Mouse (Mus musculus): ENCODE data around the gene Krtap4-16.
"Not testable (repeated sequence)": the region's sequence is repeated elsewhere in the genome, so short reads cannot be mapped to it uniquely, and the experiment has no call there.

Krtap4-16 gene

DNA sequence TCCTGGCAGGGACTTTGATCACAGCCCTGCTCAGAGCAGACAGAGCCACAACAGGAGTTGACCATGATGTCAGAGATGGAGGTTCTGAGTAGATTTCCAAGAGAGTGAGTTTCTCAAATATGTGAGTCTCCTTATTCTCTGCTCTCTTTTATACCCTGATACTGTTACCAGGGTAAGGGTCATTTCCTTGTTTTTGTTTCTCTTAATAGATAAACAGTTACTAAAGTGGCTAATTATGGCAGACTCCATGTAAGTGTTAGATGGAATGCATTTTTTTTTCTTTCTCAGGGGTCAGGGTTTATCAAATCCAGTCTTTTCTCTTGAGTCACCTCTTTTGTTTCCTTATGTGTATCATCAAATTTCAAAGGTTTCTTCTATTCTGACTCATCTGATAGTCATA, at the start of gene Krtap4-16:
Gene Krtap4-16 (minus strand): TSS at position 101 of the 400 bp plus-strand sequence.
- no peak for DNase-seq (ENCODE audit: low spot score)

DNA sequence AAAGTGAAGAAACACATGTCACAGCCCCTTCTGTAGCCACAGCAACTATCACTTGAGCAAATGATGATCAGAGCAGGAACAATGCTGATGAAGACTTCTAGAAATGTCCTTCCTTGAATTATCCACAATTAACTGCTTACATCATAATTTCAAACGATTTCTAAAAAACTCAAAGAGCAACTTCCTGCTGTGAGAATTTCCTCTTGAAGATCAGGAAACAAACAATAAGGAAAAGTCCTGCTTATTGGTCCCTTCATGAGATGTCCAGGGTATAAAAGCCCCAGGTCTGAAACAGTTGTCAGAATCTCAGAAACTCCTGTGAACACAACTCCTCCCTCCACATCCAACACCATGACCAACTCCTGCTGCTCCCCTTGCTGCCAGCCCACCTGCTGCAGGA, 27.5 kb upstream of the Krtap4-16 start, which contains the start of gene Gm11567:
Gene Gm11567 (plus strand): TSS at position 301 of the 400 bp plus-strand sequence.
- not testable (repeated sequence) for DNase-seq (ENCODE audit: low spot score)

DNA sequence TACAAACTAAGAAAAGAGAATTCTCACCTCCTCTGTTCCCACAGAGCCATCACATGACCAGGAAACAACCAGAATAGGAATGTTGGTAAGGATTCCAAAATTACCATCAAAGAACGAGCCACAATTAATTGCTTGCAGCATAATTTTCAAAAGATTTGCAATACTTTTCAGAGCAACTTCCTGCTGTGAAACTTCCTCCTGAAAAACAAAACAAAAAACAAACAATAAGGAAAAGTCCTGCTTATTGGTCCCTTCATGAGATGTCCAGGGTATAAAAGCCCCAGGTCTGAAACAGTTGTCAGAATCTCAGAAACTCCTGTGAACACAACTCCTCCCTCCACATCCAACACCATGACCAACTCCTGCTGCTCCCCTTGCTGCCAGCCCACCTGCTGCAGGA, 21.7 kb upstream of the Krtap4-16 start, which contains the start of gene Krtap9-1:
Gene Krtap9-1 (plus strand): TSS at position 301 of the 400 bp plus-strand sequence.
- not testable (repeated sequence) for DNase-seq (ENCODE audit: low spot score)

DNA sequence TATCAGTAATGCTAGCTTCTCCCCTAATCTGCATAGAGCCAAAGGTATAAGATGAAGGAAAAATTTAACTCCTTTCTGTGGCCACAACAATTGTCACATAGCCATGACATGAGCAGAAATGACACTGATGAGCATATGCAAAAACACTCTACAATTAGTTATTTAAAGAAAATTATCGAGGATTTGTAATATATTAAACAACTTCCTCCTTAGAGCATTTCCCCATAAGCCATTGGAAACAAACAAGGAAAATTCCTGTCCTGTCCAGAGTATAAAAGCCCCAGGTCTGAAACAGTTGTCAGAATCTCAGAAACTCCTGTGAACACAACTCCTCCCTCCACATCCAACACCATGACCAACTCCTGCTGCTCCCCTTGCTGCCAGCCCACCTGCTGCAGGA, 12.8 kb upstream of the Krtap4-16 start, which contains the start of gene Gm11559:
Gene Gm11559 (plus strand): TSS at position 301 of the 400 bp plus-strand sequence.
- not testable (repeated sequence) for DNase-seq (ENCODE audit: low spot score)

DNA sequence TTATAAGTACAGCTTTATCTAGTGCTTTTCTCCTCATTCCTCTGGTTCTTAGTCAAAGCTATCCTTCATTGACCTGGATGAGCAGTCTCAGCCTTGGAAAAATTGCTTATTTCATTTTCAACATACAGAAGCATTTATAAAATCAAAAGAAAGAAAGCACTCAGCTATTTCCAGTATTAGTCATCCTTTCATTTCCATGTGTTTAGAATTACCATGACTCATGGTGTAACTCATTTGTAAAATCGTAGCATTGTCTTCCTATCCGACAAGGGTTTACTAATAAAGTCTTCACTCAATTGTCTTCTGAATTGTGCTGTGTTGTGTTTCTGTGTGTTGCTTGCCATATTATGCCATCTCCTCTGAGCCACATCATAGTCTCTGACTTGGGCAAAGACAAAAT, 7.4 kb upstream of the Krtap4-16 start:
- DNase-seq (ENCODE audit: low spot score) = no peak

DNA sequence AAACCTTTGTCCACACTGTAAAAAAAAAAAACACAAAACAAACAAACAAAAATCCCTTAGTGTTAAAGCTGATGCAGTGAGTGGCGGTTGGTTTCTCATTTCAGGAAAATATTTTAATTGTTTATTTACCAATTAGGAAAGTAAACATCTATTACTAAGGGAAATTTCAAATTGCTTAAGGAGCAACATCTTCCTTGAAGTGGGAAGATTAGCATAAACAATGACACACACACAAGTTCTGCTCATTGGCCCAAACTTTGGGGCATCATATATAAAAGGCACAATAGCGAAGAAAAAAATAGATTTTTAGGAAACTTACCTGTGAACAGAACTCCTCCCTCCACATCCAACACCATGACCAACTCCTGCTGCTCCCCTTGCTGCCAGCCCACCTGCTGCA, 6.2 kb upstream of the Krtap4-16 start, which contains the start of gene Gm11568:
Gene Gm11568 (plus strand): TSS at position 301 of the 400 bp plus-strand sequence.
- no peak for DNase-seq (ENCODE audit: low spot score)

DNA sequence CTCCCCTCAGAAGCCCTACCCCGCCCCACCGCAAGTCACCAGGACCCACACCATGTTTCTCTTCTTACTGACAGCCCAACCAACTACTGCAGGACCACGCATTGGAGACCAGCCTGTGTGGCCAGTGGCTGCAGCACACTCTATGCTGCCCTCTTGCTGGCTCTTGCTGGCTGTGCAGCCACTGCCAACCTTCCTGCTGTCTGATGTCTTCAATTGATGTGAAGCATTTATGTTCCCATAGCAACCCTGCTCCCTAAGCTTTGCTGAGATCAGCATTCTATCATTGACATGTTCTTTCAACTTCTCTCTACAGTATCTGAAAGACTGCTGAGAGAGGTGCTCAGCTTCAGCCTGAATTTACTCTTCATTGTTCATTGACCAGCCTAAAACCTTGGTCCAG, 2.7 kb upstream of the Krtap4-16 start:
- DNase-seq (ENCODE audit: low spot score) = no peak

DNA sequence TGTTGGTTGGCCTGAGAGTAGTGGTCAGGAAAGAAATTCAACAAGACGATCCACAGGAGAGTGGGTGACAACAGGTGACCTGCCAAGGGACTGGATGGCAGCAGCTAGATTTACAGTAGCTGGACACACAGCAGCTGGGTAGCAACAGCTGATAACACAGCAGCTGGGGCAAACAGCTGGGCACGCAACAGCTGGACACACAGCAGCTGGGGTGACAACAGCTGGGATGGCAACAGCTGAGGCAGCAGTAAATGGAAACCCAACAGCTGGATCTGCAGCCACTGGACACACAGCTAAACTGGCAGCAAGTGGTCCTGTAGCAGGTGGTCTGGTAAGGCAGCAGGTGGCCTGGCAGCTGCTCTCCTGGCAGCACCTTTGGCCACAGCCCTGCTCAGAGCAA, 4.7 kb downstream of the Krtap4-16 start:
- no peak for DNase-seq (ENCODE audit: low spot score)

DNA sequence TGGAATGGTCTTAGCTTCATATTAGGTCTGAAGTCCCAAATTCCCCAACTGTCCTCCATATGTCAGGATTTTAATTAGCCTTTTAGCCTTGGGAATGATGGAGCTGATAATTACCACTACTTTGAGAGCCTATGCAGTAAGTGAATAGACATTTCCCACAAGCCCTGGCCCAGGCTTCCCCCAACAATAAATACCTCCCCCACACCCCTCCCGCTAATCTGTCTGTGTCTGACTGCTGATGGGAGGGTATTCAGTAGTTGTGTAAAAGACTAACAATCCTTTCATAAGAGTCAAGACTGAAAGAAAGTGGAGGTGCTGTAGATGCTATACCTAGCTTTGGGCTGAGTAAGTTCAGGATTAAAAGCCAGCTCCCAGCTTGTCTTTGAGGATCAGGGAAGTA, 9.2 kb downstream of the Krtap4-16 start:
- DNase-seq (ENCODE audit: low spot score) = no peak

DNA sequence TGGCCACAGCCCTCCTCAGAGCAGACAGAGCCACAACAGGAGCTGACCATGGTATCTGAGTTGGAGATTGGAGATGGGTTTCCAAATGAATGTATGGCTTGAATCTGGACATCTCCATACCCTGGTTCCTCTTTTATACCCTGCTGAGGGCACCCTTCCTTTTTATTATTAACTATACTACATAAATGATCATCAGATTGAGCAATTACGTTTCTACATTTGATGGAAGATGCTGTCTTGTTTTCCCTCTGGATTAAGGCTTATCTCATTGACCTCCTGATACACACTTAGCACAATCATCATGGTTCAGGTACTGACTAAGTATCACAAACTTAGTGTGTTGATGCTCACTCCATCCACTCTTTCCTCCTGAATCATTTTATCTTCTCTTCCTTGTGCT, 13.4 kb downstream of the Krtap4-16 start, which contains the start of gene 2300003K06Rik:
Gene 2300003K06Rik (minus strand): TSS at position 101 of the 400 bp plus-strand sequence.
- DNase-seq (ENCODE audit: low spot score) = no peak

DNA sequence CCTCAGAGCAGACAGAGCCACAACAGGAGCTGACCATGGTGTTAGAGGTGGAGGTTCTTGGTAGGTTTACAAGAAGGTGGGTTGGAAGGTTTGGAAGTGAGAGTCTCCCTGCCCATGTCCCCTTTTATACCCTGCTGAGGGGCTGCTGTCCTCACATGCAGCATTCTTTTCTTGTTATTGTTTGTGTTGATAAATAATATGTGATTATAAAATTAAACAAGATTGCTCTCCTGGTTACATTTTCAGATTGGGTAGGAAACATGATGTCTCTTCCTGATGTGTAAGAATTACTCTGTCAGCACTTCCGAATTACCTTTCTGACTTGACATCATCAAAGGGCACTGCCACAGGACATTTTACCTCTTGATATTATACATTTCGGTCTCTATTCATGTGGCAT, 35.8 kb downstream of the Krtap4-16 start, which contains the start of gene Gm11564:
Gene Gm11564 (minus strand): TSS at position 101 of the 400 bp plus-strand sequence.
- not testable (repeated sequence) for DNase-seq (ENCODE audit: low spot score)

DNA sequence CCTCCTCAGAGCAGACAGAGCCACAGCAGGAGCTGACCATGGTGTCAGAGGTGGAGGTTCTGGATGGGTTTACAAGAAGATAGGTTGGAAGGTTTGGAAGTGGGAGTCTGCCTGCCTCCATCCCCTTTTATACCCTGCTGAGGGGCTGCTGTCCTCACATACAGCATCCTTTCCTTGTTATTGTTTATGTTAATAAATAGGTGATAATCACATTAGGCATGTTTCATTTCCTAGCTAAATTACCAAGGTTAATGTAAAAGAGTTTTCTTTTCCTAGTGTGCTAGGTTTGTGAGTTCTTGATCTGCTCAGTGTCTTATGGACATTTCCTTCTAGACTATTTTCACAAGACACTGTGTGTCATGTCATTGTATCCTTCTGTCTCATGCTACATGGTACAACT, 41.6 kb downstream of the Krtap4-16 start, which contains the start of gene Krtap4-13:
Gene Krtap4-13 (minus strand): TSS at position 101 of the 400 bp plus-strand sequence.
- not testable (repeated sequence) for DNase-seq (ENCODE audit: low spot score)

DNA sequence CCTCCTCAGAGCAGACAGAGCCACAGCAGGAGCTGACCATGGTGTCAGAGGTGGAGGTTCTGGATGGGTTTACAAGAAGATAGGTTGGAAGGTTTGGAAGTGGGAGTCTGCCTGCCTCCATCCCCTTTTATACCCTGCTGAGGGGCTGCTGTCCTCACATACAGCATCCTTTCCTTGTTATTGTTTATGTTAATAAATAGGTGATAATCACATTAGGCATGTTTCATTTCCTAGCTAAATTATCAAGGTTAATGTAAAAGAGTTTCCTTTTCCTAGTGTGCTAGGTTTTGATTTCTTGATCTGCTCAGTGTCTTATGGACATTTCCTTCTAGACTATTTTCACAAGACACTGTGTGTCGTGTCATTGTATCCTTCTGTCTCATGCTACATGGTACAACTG, 47.1 kb downstream of the Krtap4-16 start, which contains the start of gene Gm11554:
Gene Gm11554 (minus strand): TSS at position 101 of the 400 bp plus-strand sequence.
- DNase-seq (ENCODE audit: low spot score) = not testable (repeated sequence)

All from urinary bladder, postnatal 25 days (tissue).